Mouse (Mus musculus) forebrain, embryonic 15.5 days (tissue): ENCODE data around the gene Tmprss4. TPM values are rescaled to one million over a fixed set of nuclear protein-coding genes. Genes with fewer than 3 reads are reported as not detected.

Source experiments
- ATAC-seq: fragments of 200-750 bp; cut with Nextera tagmentation; replicated peaks from 2 replicates; pipeline ENCODE4 v1.8.0; 2017; ENCODE audit warnings: mild to moderate bottlenecking, moderate TSS enrichment, moderate library complexity
- H3K27ac ChIP-seq: fragments of 300-500 bp; sonication (generic); replicated peaks from 2 replicates; pipeline ENCODE4 v1.5.1; 2015; ENCODE audit warnings: mild to moderate bottlenecking, inconsistent platforms
- H3K27me3 ChIP-seq: fragments of 300-500 bp; sonication (generic); 2 replicates; pipeline ENCODE4 v1.6.1; 2015; ENCODE audit warnings: inconsistent platforms
- H3K36me3 ChIP-seq: fragments of 300-500 bp; sonication (generic); 2 replicates; pipeline ENCODE4 v1.6.1; 2015; ENCODE audit warnings: mild to moderate bottlenecking, inconsistent platforms
- H3K4me1 ChIP-seq: fragments of 300-500 bp; sonication (generic); 2 replicates; pipeline ENCODE4 v1.6.1; 2015; ENCODE audit warnings: inconsistent platforms
- H3K4me2 ChIP-seq: fragments of 300-500 bp; sonication (generic); replicated peaks from 2 replicates; pipeline ENCODE4 v1.6.1; 2015; ENCODE audit warnings: mild to moderate bottlenecking, inconsistent platforms
- H3K4me3 ChIP-seq: fragments of 300-500 bp; sonication (generic); 2 replicates; pipeline ENCODE4 v1.5.1; 2015; ENCODE audit warnings: mild to moderate bottlenecking, inconsistent platforms
- H3K9ac ChIP-seq: fragments of 300-500 bp; sonication (generic); replicated peaks from 2 replicates; pipeline ENCODE4 v1.6.1; 2015; ENCODE audit warnings: mild to moderate bottlenecking, inconsistent platforms
- H3K9me3 ChIP-seq: fragments of 300-500 bp; sonication (generic); 2 replicates; pipeline ENCODE4 v1.6.1; 2016; ENCODE audit warnings: inconsistent platforms
- WGBS: fragments of 180-500 bp; shearing (Covaris S2); methylation state at CpG from one replicate; pipeline ENCODE4 v1.1.7; 2015; ENCODE audit warnings: mixed read lengths; 5-methylcytosine and 5-hydroxymethylcytosine counted together
- polyA plus RNA-seq: library from polyadenylated mRNA; unstranded; fragments of >200 nt; fragmentation: Nextera tagmentation; extraction: Ambion mirVana; gene quantifications from 2 replicates; pipeline ENCODE4 v1.2.1, GENCODE M21; 2015

The Tmprss4 gene
- polyA plus RNA-seq, 1 experiment from 2014 or later: not detected

DNA sequence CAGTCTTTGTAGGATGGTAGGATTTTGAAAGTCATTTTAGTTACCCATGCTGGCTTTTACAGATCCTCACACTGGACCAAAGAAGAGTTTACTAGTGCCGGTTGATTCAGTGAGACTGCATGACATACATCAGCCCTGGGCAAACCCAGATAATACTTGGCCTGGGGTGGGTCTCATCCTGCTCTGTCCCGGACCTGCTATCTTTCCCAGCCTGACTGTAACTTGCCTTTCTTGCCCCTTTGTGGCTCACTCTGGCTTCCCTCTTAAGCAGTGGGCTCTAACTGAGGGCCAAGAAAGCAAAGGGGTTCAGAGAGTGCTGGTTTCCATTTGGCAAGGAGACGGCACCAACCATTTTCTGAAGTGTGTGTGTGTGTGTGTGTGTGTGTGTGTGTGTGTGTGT lies 15.8 kb upstream of the Tmprss4 start:
- no peak overlapping the region for H3K4me3 ChIP-seq
- 82% methylated on average over 3 of the region's 3 CpGs for WGBS
- H3K4me2 ChIP-seq: no peak overlapping the region
- H3K27ac ChIP-seq: no peak overlapping the region
- no peaks in the 10 kb centered on the region for H3K36me3 ChIP-seq
- no peak overlapping the region for H3K9ac ChIP-seq
- ATAC-seq: no peak
- no peaks in the 10 kb centered on the region for H3K4me1 ChIP-seq
- H3K27me3 ChIP-seq: no peaks in the 10 kb centered on the region
- H3K9me3 ChIP-seq: no peaks in the 10 kb centered on the region

DNA sequence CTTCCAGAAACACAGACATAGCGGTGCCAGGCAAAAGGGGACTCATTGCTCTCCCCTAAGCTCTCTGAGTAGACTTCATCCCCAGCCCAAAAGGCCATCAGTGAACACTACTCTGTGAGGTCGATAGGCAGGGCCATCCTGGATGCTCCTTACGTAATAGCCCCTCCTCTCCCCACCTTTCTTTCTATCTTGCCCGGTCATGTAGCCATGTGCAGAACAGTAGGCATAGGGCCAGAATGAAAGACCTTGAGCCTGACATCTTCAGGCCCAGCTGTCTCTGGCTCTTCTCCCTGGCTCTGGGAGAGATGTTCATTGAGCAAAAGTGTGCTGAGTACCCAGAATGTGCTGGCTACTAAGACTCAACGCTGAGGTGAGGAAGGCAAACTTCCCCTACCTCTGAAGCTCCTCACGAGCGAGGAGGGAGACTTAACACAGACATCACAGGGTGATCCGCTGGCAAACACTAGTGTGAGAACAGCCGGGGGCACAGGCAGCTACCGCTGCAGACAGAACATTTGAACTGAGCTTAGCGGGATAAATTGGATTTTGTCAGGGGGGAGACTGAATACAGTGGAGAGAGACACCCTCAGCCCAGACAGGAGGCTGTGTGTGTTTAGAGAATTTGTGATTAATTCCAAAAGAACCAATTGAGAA lies 11.8 kb upstream of the Tmprss4 start:
- H3K27me3 ChIP-seq: no peaks in the 10 kb centered on the region
- H3K27ac ChIP-seq: no peak overlapping the region
- no peaks in the 10 kb centered on the region for H3K36me3 ChIP-seq
- no peaks in the 10 kb centered on the region for H3K9me3 ChIP-seq
- no peak overlapping the region for H3K4me3 ChIP-seq
- no peaks in the 10 kb centered on the region for H3K4me1 ChIP-seq
- 63% methylated on average over 11 of the region's 11 CpGs for WGBS
- H3K4me2 ChIP-seq: no peak overlapping the region
- no peak overlapping the region for H3K9ac ChIP-seq
- no peak for ATAC-seq

DNA sequence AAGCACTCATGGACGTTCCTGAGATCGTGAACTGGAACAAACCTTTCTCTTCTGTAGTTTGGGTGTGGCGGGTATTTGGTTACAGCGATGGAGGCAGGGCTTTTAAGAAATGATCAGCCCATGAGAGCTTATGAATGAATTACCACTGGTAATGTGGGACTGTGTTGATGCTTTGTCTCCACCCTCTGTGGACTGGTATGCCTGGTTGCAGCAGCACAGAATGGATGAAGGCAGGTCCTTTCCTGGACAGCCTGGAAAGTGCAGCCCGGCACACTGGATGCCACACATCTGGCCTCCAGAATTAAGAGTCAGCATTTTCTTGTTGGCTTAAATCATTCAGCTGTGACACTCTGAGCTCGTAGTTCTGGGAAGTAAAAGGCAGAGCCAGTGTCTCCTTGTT lies 8.1 kb upstream of the Tmprss4 start:
- Histone ChIP-seq H3K27ac (no peak overlapping the region), H3K27me3 (no peaks in the 10 kb centered on the region), H3K4me3 (no peak overlapping the region), H3K4me2 (no peak overlapping the region), H3K4me1 (no peaks in the 10 kb centered on the region), H3K9me3 (no peaks in the 10 kb centered on the region), H3K9ac (no peak overlapping the region), H3K36me3 (no peaks in the 10 kb centered on the region)
- no peak for ATAC-seq
- WGBS: 71% methylated on average over 6 of the region's 6 CpGs

DNA sequence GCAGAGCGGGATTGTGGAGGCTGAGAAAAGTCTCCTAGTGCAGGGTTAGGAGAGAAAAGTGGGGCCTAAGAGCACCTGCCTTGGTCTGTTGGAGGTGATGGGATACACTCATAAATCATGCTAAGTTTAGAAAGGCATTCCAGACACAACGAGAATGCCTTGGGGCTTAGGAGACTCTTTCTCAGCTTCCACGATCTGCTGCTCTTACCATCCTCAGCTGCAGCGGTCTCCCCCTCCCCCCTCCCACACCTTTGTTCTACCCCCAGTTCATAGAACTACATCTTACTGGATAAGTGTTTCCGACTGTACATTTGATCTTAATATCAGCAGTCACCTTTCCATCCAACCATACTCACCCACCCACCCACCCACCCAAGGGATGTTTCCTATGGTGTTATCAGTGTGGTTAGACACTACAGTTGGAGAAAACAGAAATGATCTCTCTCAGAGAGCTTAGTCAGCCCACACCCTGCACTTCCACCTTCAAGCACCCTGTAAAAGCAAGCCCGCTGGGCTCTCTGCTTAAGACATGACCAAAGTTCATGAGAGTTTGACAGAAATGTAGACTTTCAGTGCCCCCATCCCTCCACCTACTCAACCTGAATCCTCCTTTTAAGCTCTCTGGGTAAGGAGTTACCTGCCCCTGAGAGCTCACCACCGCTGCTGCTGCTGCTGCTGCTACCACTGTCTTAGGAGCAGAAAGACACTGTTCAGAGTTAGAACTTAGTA lies 3.3 kb upstream of the Tmprss4 start:
- H3K9ac ChIP-seq: no peak overlapping the region
- no peak overlapping the region for H3K4me2 ChIP-seq
- H3K4me1 ChIP-seq: no peaks in the 10 kb centered on the region
- WGBS: 85% methylated on average over 7 of the region's 7 CpGs
- H3K27ac ChIP-seq: no peak overlapping the region
- no peaks in the 10 kb centered on the region for H3K27me3 ChIP-seq
- H3K4me3 ChIP-seq: no peak overlapping the region
- ATAC-seq: no peak
- no peaks in the 10 kb centered on the region for H3K36me3 ChIP-seq
- no peaks in the 10 kb centered on the region for H3K9me3 ChIP-seq

DNA sequence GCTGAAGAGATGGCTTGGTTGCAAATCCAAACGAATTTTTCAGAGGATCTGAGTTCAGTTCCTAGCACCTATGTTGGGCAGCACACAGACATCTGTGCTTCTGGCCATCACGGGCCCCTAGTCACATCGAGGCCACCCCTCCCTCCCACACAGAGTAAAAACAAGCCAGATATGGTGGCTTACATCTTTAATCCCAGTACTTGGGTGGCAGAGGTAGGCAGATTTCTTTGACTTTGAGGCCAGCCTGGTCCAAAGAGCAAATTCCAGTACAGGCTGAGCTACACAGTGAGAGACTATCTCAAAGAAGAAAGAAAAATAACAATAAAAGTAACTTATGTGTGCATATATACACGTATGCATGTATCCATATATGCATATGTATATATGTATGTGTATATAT lies 2.2 kb upstream of the Tmprss4 start:
- WGBS: 73% methylated on average over 4 of the region's 4 CpGs
- no peak overlapping the region for H3K4me3 ChIP-seq

DNA sequence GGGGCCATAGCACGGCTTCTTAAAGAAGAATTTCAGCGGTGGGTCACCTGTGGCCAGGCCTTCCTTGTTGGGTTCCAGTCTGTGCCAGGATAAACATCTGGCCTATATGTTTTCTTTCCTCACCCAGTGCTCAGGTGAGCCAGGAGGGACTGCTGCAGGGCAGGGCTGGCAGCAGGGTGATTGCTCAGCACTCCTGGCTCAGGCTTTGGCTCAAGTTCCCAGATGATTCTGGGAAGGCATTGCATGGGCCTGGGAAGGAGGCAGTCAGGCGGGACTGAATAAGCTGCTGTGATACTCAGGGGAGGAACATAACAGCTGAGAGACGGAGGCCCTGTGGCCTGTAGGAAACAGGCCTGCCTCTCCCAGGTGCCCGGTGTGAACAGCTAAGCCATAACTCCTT lies 1.3 kb upstream of the Tmprss4 start:
- Histone ChIP-seq H3K4me1 (no peaks in the 10 kb centered on the region), H3K9me3 (no peaks in the 10 kb centered on the region), H3K36me3 (no peaks in the 10 kb centered on the region), H3K27me3 (no peaks in the 10 kb centered on the region), H3K27ac (no peak overlapping the region), H3K9ac (no peak overlapping the region), H3K4me3 (no peak overlapping the region), H3K4me2 (no peak overlapping the region)
- ATAC-seq: no peak
- 87% methylated on average over 5 of the region's 5 CpGs for WGBS

More for the DNA sequence above, 2.2 kb upstream of the Tmprss4 start:
- Histone ChIP-seq H3K4me2 (no peak overlapping the region), H3K36me3 (no peaks in the 10 kb centered on the region), H3K27ac (no peak overlapping the region), H3K9ac (no peak overlapping the region), H3K9me3 (no peaks in the 10 kb centered on the region), H3K4me1 (no peaks in the 10 kb centered on the region), H3K27me3 (no peaks in the 10 kb centered on the region)
- ATAC-seq: no peak

DNA sequence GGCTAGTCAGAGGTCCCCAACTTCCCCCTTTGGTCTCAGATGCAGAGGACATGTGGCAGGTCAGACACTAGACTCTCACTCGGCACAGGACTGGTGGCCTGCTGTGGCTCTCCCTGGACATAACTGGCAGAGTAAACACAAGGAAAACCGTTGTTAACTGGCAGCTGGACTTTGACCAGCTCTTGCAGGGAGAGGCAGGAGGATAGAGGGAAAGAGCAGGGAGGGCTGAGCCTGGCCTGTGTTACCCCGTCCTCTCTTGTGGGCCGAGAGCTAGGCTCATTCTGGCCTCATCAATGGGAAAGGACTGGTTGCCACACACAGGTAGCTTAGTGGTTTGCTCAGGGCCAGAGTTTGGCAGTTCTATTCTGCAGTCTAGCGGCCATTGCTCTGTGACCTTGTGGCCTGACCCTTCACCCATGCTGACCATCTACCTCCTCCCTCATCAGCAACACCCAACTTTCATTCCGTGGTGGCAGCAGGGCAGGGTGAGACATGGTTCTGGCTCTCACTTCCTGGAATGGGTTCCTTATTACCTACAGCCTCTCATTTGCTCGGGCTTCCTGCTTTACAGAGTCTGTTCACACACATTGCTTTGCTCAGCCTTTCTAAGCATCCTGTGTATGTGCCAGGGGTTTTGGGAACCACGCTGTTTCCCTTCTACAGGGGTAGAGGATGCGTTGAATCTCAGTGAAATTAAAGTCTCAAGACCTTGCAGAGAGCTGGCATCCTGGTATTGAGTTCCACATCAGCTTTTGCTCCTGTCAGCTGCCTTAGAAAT lies 1.7 kb downstream of the Tmprss4 start:
- no peaks in the 10 kb centered on the region for H3K9me3 ChIP-seq
- H3K27me3 ChIP-seq: no peaks in the 10 kb centered on the region
- H3K36me3 ChIP-seq: no peaks in the 10 kb centered on the region
- no peak overlapping the region for H3K4me3 ChIP-seq
- H3K27ac ChIP-seq: no peak overlapping the region
- no peak for ATAC-seq
- no peak overlapping the region for H3K9ac ChIP-seq
- 80% methylated on average over 9 of the region's 9 CpGs for whole genome bisulfite sequencing
- H3K4me2 ChIP-seq: no peak overlapping the region
- no peaks in the 10 kb centered on the region for H3K4me1 ChIP-seq

DNA sequence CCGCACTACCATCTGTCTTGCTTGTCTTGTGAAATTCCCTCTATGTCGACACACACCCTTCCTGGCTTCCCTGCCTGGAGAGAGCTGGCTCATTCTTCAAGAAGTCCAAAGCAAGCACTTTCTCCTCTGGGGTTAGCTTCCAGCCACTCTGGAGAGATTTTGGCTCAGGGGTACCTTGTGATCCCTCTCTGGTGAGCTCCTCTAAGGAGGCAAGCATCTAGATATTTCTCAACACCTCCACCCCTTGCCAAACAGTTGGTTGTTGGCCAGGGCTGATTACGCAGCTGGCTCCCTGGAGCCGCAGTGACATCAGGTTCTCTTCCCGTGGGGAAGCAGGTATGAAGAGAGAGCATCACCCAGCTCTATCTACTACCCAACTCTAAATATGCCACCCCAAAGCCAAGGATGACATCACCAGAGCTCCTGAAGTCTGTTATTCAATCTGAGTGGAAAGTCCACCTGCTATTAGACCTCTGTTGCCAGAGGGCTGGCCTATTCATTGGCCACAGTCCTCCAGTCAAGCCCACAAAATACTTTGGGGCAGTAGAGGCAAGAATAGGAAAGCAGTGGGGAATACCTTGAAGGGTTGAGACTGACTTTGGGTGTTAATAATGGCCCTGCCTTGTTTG lies 2.5 kb downstream of the Tmprss4 start:
- H3K4me3 ChIP-seq: no peak overlapping the region
- H3K9me3 ChIP-seq: no peaks in the 10 kb centered on the region
- no peak overlapping the region for H3K27ac ChIP-seq
- H3K9ac ChIP-seq: no peak overlapping the region
- no peaks in the 10 kb centered on the region for H3K27me3 ChIP-seq
- H3K4me1 ChIP-seq: no peaks in the 10 kb centered on the region
- WGBS: 91% methylated on average over 5 of the region's 5 CpGs
- H3K4me2 ChIP-seq: no peak overlapping the region
- no peak for ATAC-seq
- no peaks in the 10 kb centered on the region for H3K36me3 ChIP-seq

DNA sequence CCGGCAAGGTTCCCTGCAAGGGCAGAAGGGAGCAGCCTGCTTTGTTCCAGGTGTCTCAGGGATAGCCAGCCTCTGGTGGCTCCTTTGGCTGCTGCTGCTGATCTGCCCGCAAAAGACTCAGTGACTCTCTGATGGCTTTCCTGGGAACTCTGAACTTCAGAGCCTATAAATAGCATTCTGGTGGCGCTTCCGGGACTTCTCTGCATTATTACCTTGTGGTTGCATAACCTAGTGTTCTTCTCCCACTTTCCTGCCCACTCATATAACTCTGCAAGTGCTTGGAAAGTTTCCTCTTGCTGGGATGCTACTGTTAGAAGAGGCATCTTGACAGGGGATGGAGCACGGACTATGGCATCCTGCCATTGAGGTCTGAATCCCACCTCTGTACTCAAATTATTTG lies 6.3 kb downstream of the Tmprss4 start:
- no peak overlapping the region for H3K4me3 ChIP-seq
- H3K27ac ChIP-seq: no peak overlapping the region
- WGBS: 92% methylated on average over 5 of the region's 5 CpGs
- no peaks in the 10 kb centered on the region for H3K36me3 ChIP-seq
- H3K9me3 ChIP-seq: no peaks in the 10 kb centered on the region
- no peaks in the 10 kb centered on the region for H3K27me3 ChIP-seq
- no peak overlapping the region for H3K4me2 ChIP-seq
- no peak overlapping the region for H3K9ac ChIP-seq
- no peaks in the 10 kb centered on the region for H3K4me1 ChIP-seq
- ATAC-seq: no peak

DNA sequence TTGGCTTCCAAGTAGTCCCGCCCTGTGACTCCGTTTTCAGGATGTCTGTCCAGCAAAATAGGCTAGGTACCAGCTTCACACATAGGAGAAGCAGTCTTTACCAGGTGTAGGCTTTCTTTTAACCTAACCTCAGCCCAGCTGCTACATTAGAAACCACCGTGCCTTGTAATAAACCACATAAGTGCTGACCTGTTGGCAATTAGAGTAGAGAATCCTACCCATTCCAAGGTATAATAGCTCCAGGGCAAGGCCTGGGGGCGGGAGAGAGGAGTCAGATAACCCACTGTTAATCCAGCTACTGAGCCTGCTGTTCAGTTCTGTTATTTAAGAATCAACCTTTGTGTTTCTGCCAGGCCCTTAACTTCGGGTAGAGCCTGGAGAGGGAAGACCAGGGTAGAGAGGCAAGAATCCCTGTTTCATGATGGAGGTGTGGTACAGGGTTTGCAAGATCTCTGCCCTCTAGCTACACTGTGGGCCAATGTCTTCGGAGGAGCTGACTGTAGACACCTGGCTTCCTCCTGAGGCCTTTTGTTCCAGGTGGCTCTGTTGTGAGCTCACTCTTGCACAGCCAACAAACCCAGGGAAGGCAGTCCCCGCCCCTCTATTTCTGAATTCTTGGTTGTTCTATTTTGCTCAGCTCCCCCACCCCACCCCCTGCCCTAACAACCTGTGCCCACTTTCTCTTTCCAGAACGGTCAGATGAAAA lies 7.6 kb downstream of the Tmprss4 start:
- H3K9ac ChIP-seq: no peak overlapping the region
- H3K36me3 ChIP-seq: no peaks in the 10 kb centered on the region
- H3K4me2 ChIP-seq: no peak overlapping the region
- H3K4me3 ChIP-seq: no peak overlapping the region
- WGBS: 65% methylated on average over 8 of the region's 8 CpGs
- no peaks in the 10 kb centered on the region for H3K9me3 ChIP-seq
- H3K27ac ChIP-seq: no peak overlapping the region
- H3K4me1 ChIP-seq: no peaks in the 10 kb centered on the region
- ATAC-seq: no peak
- H3K27me3 ChIP-seq: no peaks in the 10 kb centered on the region

DNA sequence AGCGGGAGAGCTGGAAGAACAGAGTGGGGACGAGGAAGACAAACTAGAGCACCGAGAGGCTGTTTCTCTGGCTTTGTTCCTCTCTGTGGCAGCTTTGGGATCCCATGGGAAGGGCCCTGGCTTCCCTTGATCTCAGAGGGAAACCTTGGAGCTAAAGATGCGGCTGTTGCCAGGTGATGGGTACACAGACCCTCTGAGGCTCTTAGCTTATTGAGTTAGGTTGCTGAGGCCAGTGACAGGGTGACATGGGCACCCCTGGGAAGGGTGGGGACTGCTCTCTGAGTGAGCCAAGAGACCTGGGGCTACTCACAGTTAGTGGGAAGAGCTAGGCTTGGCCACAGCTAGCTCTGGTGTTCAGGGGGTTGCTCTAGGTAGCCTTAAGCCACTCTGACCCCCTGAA lies 8.4 kb downstream of the Tmprss4 start:
- Histone ChIP-seq H3K4me3 (no peak overlapping the region), H3K4me2 (no peak overlapping the region), H3K27me3 (no peaks in the 10 kb centered on the region), H3K36me3 (no peaks in the 10 kb centered on the region), H3K27ac (no peak overlapping the region), H3K4me1 (no peaks in the 10 kb centered on the region), H3K9ac (no peak overlapping the region), H3K9me3 (no peaks in the 10 kb centered on the region)
- WGBS: 81% methylated on average over 4 of the region's 4 CpGs
- no peak for ATAC-seq
